Mouse (Mus musculus) midbrain, embryonic 15.5 days (tissue): ENCODE measurements at regions not wholly inside any gene's neighbourhood (a gene's known extent, or its start where the extent isn't known, plus 50 kb on each side); places are given as distances from the start of the nearest gene placed in this dataset.
A peak's percentile ranks its signal among the peaks of the same experiment; 100 is the strongest.

Source experiments
- ATAC-seq: fragments of 200-750 bp; cut with Nextera tagmentation; replicated peaks from 2 replicates; pipeline ENCODE4 v1.8.0; 2017; ENCODE audit warnings: moderate TSS enrichment
- H3K27ac ChIP-seq: fragments of 300-500 bp; sonication (generic); 2 replicates; pipeline ENCODE4 v1.5.1; 2015; ENCODE audit warnings: mild to moderate bottlenecking, inconsistent platforms
- H3K27me3 ChIP-seq: fragments of 300-500 bp; sonication (generic); replicated peaks from 2 replicates; pipeline ENCODE4 v1.6.1; 2015; ENCODE audit warnings: inconsistent platforms
- H3K36me3 ChIP-seq: fragments of 300-500 bp; sonication (generic); replicated peaks from 2 replicates; pipeline ENCODE4 v1.6.1; 2015; ENCODE audit warnings: inconsistent platforms
- H3K4me1 ChIP-seq: fragments of 300-500 bp; sonication (generic); 2 replicates; pipeline ENCODE4 v1.6.1; 2015; ENCODE audit warnings: inconsistent platforms
- H3K4me2 ChIP-seq: fragments of 300-500 bp; sonication (generic); 2 replicates; pipeline ENCODE4 v1.6.1; 2015; ENCODE audit warnings: inconsistent platforms, mild to moderate bottlenecking, moderate library complexity
- H3K4me3 ChIP-seq: fragments of 300-500 bp; sonication (generic); 2 replicates; pipeline ENCODE4 v1.5.1; 2015; ENCODE audit warnings: mild to moderate bottlenecking, inconsistent platforms
- H3K9ac ChIP-seq: fragments of 300-500 bp; sonication (generic); 2 replicates; pipeline ENCODE4 v1.6.1; 2015; ENCODE audit warnings: mild to moderate bottlenecking, inconsistent platforms
- H3K9me3 ChIP-seq: fragments of 300-500 bp; sonication (generic); 2 replicates; pipeline ENCODE4 v1.6.1; 2016; ENCODE audit warnings: inconsistent platforms
- WGBS: fragments of 180-500 bp; shearing (Covaris S2); methylation state at CpG from one replicate; pipeline ENCODE4 v1.1.7; 2015; ENCODE audit warnings: mixed read lengths; 5-methylcytosine and 5-hydroxymethylcytosine counted together

- Histone ChIP-seq H3K9me3 (no peaks in the 10 kb centered on the region), H3K27ac (no peak overlapping the region), H3K9ac (no peak overlapping the region), H3K27me3 (peaks cover 5% of the 10 kb centered on the region; the same call in 1 of the 2 replicates), H3K36me3 (no peaks in the 10 kb centered on the region), H3K4me1 (no peaks in the 10 kb centered on the region), H3K4me2 (no peak overlapping the region), H3K4me3 (no peak overlapping the region)
- no peak for ATAC-seq
- WGBS = 91% methylated on average over 4 of the region's 4 CpGs
These were observed 288.1 kb upstream of the Irx4 start for GRCm38 (mm10) chr13:72972165-72972564.

- Histone ChIP-seq H3K36me3 (no peaks in the 10 kb centered on the region), H3K4me3 (no peak overlapping the region), H3K27ac (no peak overlapping the region), H3K4me1 (no peaks in the 10 kb centered on the region), H3K27me3 (peaks cover 5% of the 10 kb centered on the region; the same call in 1 of the 2 replicates), H3K4me2 (no peak overlapping the region), H3K9ac (no peak overlapping the region), H3K9me3 (no peaks in the 10 kb centered on the region)
- 30% methylated on average over 1 of the region's 1 CpGs for WGBS
- no peak for ATAC-seq
These were observed 287.4 kb upstream of the Irx4 start for GRCm38 (mm10) chr13:72972894-72973293.

- Histone ChIP-seq H3K4me3 (no peak overlapping the region), H3K27ac (no peak overlapping the region), H3K4me1 (no peaks in the 10 kb centered on the region), H3K27me3 (peaks cover 5% of the 10 kb centered on the region; the same call in 1 of the 2 replicates), H3K36me3 (no peaks in the 10 kb centered on the region), H3K9ac (no peak overlapping the region), H3K9me3 (no peaks in the 10 kb centered on the region), H3K4me2 (no peak overlapping the region)
- WGBS = 90% methylated on average over 6 of the region's 6 CpGs
- no peak for ATAC-seq
These were observed 283.1 kb upstream of the Irx4 start for GRCm38 (mm10) chr13:72977213-72977612.

GRCm38 (mm10) chr13:72977971-72978370, 282.3 kb upstream of the Irx4 start:
- no peaks in the 10 kb centered on the region for H3K9me3 ChIP-seq
- H3K4me2 ChIP-seq = no peak overlapping the region
- H3K4me1 ChIP-seq = no peaks in the 10 kb centered on the region
- 87% methylated on average over 3 of the region's 3 CpGs for WGBS
- no peaks in the 10 kb centered on the region for H3K36me3 ChIP-seq
- no peak overlapping the region for H3K4me3 ChIP-seq
- no peak for ATAC-seq
- no peak overlapping the region for H3K27ac ChIP-seq
- no peak overlapping the region for H3K9ac ChIP-seq
- peaks cover 5% of the 10 kb centered on the region; the same call in 1 of the 2 replicates for H3K27me3 ChIP-seq

GRCm38 (mm10) chr13:72978966-72979365, 281.3 kb upstream of the Irx4 start:
- Histone ChIP-seq H3K27ac (no peak overlapping the region), H3K9me3 (no peaks in the 10 kb centered on the region), H3K4me2 (no peak overlapping the region), H3K4me1 (no peaks in the 10 kb centered on the region), H3K36me3 (no peaks in the 10 kb centered on the region), H3K27me3 (no peaks in the 10 kb centered on the region; the same call in 1 of the 2 replicates), H3K4me3 (no peak overlapping the region), H3K9ac (no peak overlapping the region)
- ATAC-seq = no peak

- no peak overlapping the region for H3K27ac ChIP-seq
- 69% methylated on average over 17 of the region's 17 CpGs for WGBS
- H3K9ac ChIP-seq = no peak overlapping the region
- no peak overlapping the region for H3K4me2 ChIP-seq
- peaks cover 4% of the 10 kb centered on the region; the same call in 1 of the 2 replicates for H3K4me1 ChIP-seq
- ATAC-seq = peak; percentile 66; the same call in 1 of the 2 replicates
- no peaks in the 10 kb centered on the region for H3K36me3 ChIP-seq
- no peaks in the 10 kb centered on the region for H3K9me3 ChIP-seq
- H3K4me3 ChIP-seq = no peak overlapping the region
- no peaks in the 10 kb centered on the region for H3K27me3 ChIP-seq
These were observed 267.5 kb upstream of the Irx4 start for GRCm38 (mm10) chr13:72992589-72993409.

- no peak overlapping the region for H3K9ac ChIP-seq
- H3K9me3 ChIP-seq = no peaks in the 10 kb centered on the region
- H3K4me3 ChIP-seq = no peak overlapping the region
- peaks cover 4% of the 10 kb centered on the region; the same call in 1 of the 2 replicates for H3K4me1 ChIP-seq
- WGBS = 57% methylated on average over 3 of the region's 3 CpGs
- H3K27me3 ChIP-seq = no peaks in the 10 kb centered on the region
- H3K4me2 ChIP-seq = no peak overlapping the region
- no peaks in the 10 kb centered on the region for H3K36me3 ChIP-seq
- ATAC-seq = 0 out of 2 replicates have a peak, but pooled peaks have one; percentile 30
- H3K27ac ChIP-seq = no peak overlapping the region
These were observed 266.8 kb upstream of the Irx4 start for GRCm38 (mm10) chr13:72993410-72993858.

- Histone ChIP-seq H3K27ac (no peak overlapping the region), H3K36me3 (no peaks in the 10 kb centered on the region), H3K4me1 (peaks cover 4% of the 10 kb centered on the region; the same call in 1 of the 2 replicates), H3K27me3 (no peaks in the 10 kb centered on the region), H3K9ac (no peak overlapping the region), H3K4me2 (no peak overlapping the region), H3K4me3 (no peak overlapping the region), H3K9me3 (no peaks in the 10 kb centered on the region)
- no peak for ATAC-seq
These were observed 265.7 kb upstream of the Irx4 start for GRCm38 (mm10) chr13:72994538-72994937.

- WGBS = 28% methylated on average over 22 of the region's 22 CpGs
- H3K27ac ChIP-seq = peak overlapping the region; percentile 34; the same call in 1 of the 2 replicates
- H3K4me3 ChIP-seq = 0 out of 2 replicates have a peak overlapping the region, but pooled peaks have one; percentile 6
These were observed 251.3 kb upstream of the Irx4 start for GRCm38 (mm10) chr13:73008856-73009546.

GRCm38 (mm10) chr13:73009547-73010475, 250.5 kb upstream of the Irx4 start:
- Histone ChIP-seq H3K4me1 (peaks cover 12% of the 10 kb centered on the region), H3K4me2 (peak overlapping the region; percentile 43), H3K9ac (0 out of 2 replicates have a peak overlapping the region, but pooled peaks have one; percentile 15), H3K4me3 (0 out of 2 replicates have a peak overlapping the region, but pooled peaks have one; percentile 6), H3K27me3 (0 out of 2 replicates have a peak, but pooled peaks cover 3% of the 10 kb centered on the region), H3K27ac (peak overlapping the region; percentile 34; the same call in 1 of the 2 replicates), H3K36me3 (no peaks in the 10 kb centered on the region), H3K9me3 (no peaks in the 10 kb centered on the region)
- ATAC-seq = peak; percentile 59; the same call in 1 of the 2 replicates
- 81% methylated on average over 15 of the region's 15 CpGs for WGBS

More at GRCm38 (mm10) chr13:73008856-73009546, 251.3 kb upstream of the Irx4 start:
- 0 out of 2 replicates have a peak, but pooled peaks cover 3% of the 10 kb centered on the region for H3K27me3 ChIP-seq
- H3K4me2 ChIP-seq = peak overlapping the region; percentile 43
- H3K36me3 ChIP-seq = no peaks in the 10 kb centered on the region
- peak; percentile 85 for ATAC-seq
- H3K4me1 ChIP-seq = peaks cover 12% of the 10 kb centered on the region
- H3K9ac ChIP-seq = 0 out of 2 replicates have a peak overlapping the region, but pooled peaks have one; percentile 15
- H3K9me3 ChIP-seq = no peaks in the 10 kb centered on the region

- Histone ChIP-seq H3K4me3 (no peak overlapping the region), H3K27me3 (no peaks in the 10 kb centered on the region), H3K9me3 (no peaks in the 10 kb centered on the region), H3K4me1 (no peaks in the 10 kb centered on the region), H3K9ac (no peak overlapping the region), H3K27ac (no peak overlapping the region), H3K36me3 (no peaks in the 10 kb centered on the region), H3K4me2 (no peak overlapping the region)
- no peak for ATAC-seq
- 61% methylated on average over 10 of the region's 10 CpGs for WGBS
These were observed 241.1 kb upstream of the Irx4 start for GRCm38 (mm10) chr13:73019181-73019580.
